Mouse (Mus musculus): Measurements from ENCODE around the gene Hrc.

Gene Hrc

GRCm38 (mm10) chr7:45366652-45367019 lies 31.5 kb downstream of the Hrc start, which contains the start of gene Ppfia3:
Ppfia3 (minus strand) TSS chr7:45367019.
- no peak for DNase-seq (ENCODE audit: low spot score in 2 of 2)

- DNase-seq (ENCODE audit: low spot score in 2 of 2) = peak; percentile 96 to 97
Observed at GRCm38 (mm10) chr7:45367020-45367880, 32.2 kb downstream of the Hrc start.

- no peak for DNase-seq (ENCODE audit: low spot score in 2 of 2)
Observed at GRCm38 (mm10) chr7:45368178-45368577, 33.1 kb downstream of the Hrc start.

GRCm38 (mm10) chr7:45369022-45369745 lies 34.1 kb downstream of the Hrc start:
- no peak for DNase-seq (ENCODE audit: low spot score in 2 of 2)

- peak in 1 of 2 experiments; percentile 6 for DNase-seq (ENCODE audit: low spot score in 2 of 2)
Observed at GRCm38 (mm10) chr7:45369836-45370474, 34.9 kb downstream of the Hrc start.

- peak; percentile 81 to 84 for DNase-seq (ENCODE audit: low spot score in 2 of 2)
Observed at GRCm38 (mm10) chr7:45370475-45371311, 35.6 kb downstream of the Hrc start, which contains the start of gene Lin7b. Lin7b (minus strand) TSS chr7:45370583.

- DNase-seq (ENCODE audit: low spot score in 2 of 2) = no peak
Observed at GRCm38 (mm10) chr7:45372371-45372770, 37.3 kb downstream of the Hrc start.

- no peak for DNase-seq (ENCODE audit: low spot score in 2 of 2)
Observed at GRCm38 (mm10) chr7:45374620-45375019, 39.5 kb downstream of the Hrc start.

GRCm38 (mm10) chr7:45376057-45376456 lies 41.0 kb downstream of the Hrc start:
- no peak for DNase-seq (ENCODE audit: low spot score in 2 of 2)

GRCm38 (mm10) chr7:45386077-45386476 lies 51.0 kb downstream of the Hrc start:
- DNase-seq (ENCODE audit: low spot score in 2 of 2) = no peak

Measured in spleen, postnatal 14 days (tissue).